Mouse (Mus musculus) neural tube, embryonic 11.5 days (tissue): Measurements from ENCODE around the gene Ncor2. TPM values are rescaled to one million over a fixed set of nuclear protein-coding genes. Genes with fewer than 3 reads are reported as not detected.

Experiments
- ATAC-seq: fragments of 200-750 bp; cut with Nextera tagmentation; 2 replicates; pipeline ENCODE4 v1.8.0; 2017; ENCODE audit warnings: moderate number of reproducible peaks, mild to moderate bottlenecking, moderate TSS enrichment, moderate library complexity; ENCODE audit not compliant: insufficient read depth, low FRiP score, low TSS enrichment
- DNase-seq: peaks from one replicate; pipeline ENCODE4 v3.0.0-alpha.2; 2015; ENCODE audit warnings: low spot score
- H3K27ac ChIP-seq: fragments of 300-500 bp; sonication (generic); 2 replicates; pipeline ENCODE4 v1.5.1; 2014; ENCODE audit warnings: low read depth, mild to moderate bottlenecking, low read length
- H3K27me3 ChIP-seq: fragments of 300-500 bp; sonication (generic); 2 replicates; pipeline ENCODE4 v1.6.1; 2014; ENCODE audit warnings: mild to moderate bottlenecking, low read length, mixed read lengths; ENCODE audit not compliant: control insufficient read depth, insufficient read depth
- H3K36me3 ChIP-seq: fragments of 300-500 bp; sonication (generic); 2 replicates; pipeline ENCODE4 v1.6.1; 2014; ENCODE audit warnings: mild to moderate bottlenecking, low read length, moderate library complexity, mixed read lengths; ENCODE audit not compliant: control insufficient read depth, insufficient read depth
- H3K4me1 ChIP-seq: fragments of 300-500 bp; sonication (generic); 2 replicates; pipeline ENCODE4 v1.6.1; 2014; ENCODE audit warnings: low read length, mixed read lengths; ENCODE audit not compliant: control insufficient read depth, insufficient read depth
- H3K4me2 ChIP-seq: fragments of 300-500 bp; sonication (generic); 2 replicates; pipeline ENCODE4 v1.6.1; 2014; ENCODE audit warnings: low read depth, mild to moderate bottlenecking, moderate library complexity
- H3K4me3 ChIP-seq: fragments of 300-500 bp; sonication (generic); 2 replicates; pipeline ENCODE4 v1.5.1; 2014; ENCODE audit warnings: low read depth, low read length
- H3K9ac ChIP-seq: fragments of 300-500 bp; sonication (generic); 2 replicates; pipeline ENCODE4 v1.6.1; 2014; ENCODE audit warnings: mild to moderate bottlenecking, low read length
- H3K9me3 ChIP-seq: fragments of 300-500 bp; sonication (generic); 2 replicates; pipeline ENCODE4 v1.6.1; 2016; ENCODE audit warnings: low read length; ENCODE audit not compliant: control insufficient read depth
- WGBS: fragments of 180-500 bp; shearing (Covaris S2); extraction: QIAGEN DNeasy Blood & Tissue Kit; methylation state at CpG from one replicate; pipeline ENCODE4 v1.1.7; 2014; 5-methylcytosine and 5-hydroxymethylcytosine counted together
- polyA plus RNA-seq: library from polyadenylated mRNA; unstranded; fragments of >200 nt; fragmentation: Nextera tagmentation; extraction: Ambion mirVana; gene quantifications from 2 replicates; pipeline ENCODE4 v1.2.1, GENCODE M21; 2014

Ncor2 gene
- polyA plus RNA-seq, 1 experiment from 2014 or later: 24.3 TPM

DNA sequence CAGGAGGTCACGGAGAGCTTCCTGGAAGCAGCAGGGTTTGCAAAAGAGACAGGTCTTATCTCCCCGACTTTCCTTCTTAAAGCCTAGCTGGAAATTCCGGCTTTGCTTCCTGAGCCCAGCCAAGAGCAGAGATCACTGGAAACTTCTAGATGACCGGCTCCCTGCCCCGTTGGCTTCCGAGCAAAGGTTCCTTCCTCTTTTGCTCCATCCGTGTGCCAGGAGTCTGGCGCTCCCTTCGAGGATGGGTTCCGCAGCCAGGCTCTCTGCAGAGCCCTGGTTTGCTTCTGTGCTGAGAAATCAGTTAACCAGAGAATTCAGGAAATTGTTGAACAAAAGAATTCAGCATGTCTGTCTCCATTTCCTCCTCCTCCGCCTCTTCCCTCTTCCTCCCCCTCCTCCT, 186.1 kb downstream of the Ncor2 start:
- Histone ChIP-seq H3K4me3 (no peak overlapping the region), H3K27me3 (no peaks in the 10 kb centered on the region), H3K9me3 (no peaks in the 10 kb centered on the region), H3K36me3 (no peaks in the 10 kb centered on the region), H3K9ac (no peak overlapping the region), H3K4me2 (no peak overlapping the region), H3K4me1 (no peaks in the 10 kb centered on the region), H3K27ac (no peak overlapping the region)
- WGBS: 78% methylated on average over 11 of the region's 11 CpGs
- ATAC-seq (no peak), DNase-seq (no peak)

DNA sequence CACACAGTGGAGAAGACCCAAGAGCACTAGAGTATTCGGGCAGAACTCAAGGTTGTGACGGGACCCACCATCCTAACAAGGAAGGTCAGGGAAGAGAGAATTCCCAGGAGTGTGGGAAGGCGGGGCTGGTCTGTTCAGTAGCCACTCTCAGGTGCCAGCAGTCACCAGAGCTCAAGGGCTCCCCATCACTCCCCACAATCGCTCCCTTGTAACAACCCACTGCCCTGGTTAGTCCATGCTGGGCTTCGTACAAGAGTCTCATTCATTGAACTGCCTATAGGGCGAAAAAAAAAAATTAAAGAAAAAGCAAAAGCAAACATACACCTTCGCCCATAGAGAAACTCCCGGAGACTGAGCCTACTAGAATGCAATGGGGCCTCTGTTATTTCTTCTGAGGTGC, 186.7 kb downstream of the Ncor2 start:
- Histone ChIP-seq H3K27me3 (no peaks in the 10 kb centered on the region), H3K36me3 (no peaks in the 10 kb centered on the region), H3K4me3 (no peak overlapping the region), H3K4me2 (no peak overlapping the region), H3K4me1 (no peaks in the 10 kb centered on the region), H3K9ac (no peak overlapping the region), H3K27ac (no peak overlapping the region), H3K9me3 (no peaks in the 10 kb centered on the region)
- ATAC-seq (no peak), DNase-seq (no peak)
- WGBS: 81% methylated on average over 8 of the region's 8 CpGs

DNA sequence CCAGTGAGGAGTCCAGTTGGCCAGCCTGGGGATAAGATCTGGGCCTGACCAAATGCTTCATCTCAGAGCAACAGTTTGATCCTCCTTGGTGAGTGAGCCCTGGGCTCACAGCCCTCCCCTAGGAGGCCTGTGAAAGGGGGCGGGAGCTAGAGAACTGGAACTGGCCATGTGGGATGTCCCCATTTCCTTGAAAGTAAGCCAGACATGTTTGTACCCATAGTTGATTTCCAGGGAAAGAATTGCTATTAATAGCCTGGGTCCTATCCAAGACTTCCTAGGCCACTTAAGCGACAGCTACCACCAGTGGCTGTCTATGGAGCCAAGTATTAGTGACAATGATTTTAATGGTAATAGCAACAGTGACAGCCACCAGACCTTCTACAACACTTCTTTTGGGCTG, 189.3 kb downstream of the Ncor2 start:
- H3K4me2 ChIP-seq: no peak overlapping the region
- H3K4me3 ChIP-seq: no peak overlapping the region
- H3K9ac ChIP-seq: no peak overlapping the region
- H3K27ac ChIP-seq: no peak overlapping the region
- ATAC-seq (no peak), DNase-seq (no peak)
- 94% methylated on average over 2 of the region's 2 CpGs for WGBS
- no peaks in the 10 kb centered on the region for H3K4me1 ChIP-seq
- H3K9me3 ChIP-seq: no peaks in the 10 kb centered on the region
- H3K36me3 ChIP-seq: no peaks in the 10 kb centered on the region
- H3K27me3 ChIP-seq: no peaks in the 10 kb centered on the region

DNA sequence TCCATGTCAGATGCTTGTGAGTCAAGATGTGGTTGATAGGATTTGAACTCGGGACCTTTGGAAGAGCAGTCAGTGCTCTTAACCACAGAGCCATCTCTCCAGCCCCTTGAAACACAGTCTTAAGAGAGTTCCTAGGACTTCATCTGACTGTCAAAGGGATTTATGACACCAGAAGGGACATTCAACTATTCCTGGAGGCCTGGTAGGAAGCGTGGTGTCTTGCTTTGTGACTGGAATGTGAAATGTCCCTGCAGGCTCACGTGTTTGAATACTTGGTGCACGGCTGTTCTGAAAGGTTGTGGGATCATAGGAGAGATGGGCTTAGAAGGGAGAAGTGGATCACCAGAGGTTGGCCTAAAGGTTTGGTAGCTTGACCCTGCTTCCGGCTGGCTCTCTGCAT, 192.4 kb downstream of the Ncor2 start:
- Histone ChIP-seq H3K4me2 (no peak overlapping the region), H3K9me3 (no peaks in the 10 kb centered on the region), H3K27ac (no peak overlapping the region), H3K36me3 (no peaks in the 10 kb centered on the region), H3K27me3 (no peaks in the 10 kb centered on the region), H3K4me3 (no peak overlapping the region), H3K9ac (no peak overlapping the region), H3K4me1 (no peaks in the 10 kb centered on the region)
- DNase-seq (no peak), ATAC-seq (no peak)
- 77% methylated on average over 5 of the region's 5 CpGs for WGBS

DNA sequence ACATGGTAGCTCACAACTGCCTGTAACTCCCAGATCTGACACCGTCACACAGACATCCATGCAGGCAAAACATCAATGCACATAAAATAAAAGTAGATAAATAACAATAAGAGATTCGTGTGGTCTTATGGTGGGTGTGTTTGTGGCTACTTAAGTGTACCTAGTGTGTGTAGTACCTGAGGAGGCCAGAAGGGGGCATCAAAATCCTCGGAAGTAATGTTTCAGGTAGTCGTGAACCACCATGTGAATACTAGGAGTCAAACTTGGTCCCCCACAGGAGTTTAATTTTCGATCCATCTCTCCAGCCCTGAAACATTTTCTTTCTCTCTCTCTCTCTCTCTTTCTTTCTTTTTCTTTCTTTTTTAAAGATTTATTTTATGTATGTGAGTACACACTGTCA, 192.8 kb downstream of the Ncor2 start:
- DNase-seq (no peak), ATAC-seq (no peak)
- no peak overlapping the region for H3K4me3 ChIP-seq
- no peak overlapping the region for H3K9ac ChIP-seq
- WGBS: 84% methylated on average over 5 of the region's 5 CpGs
- H3K9me3 ChIP-seq: no peaks in the 10 kb centered on the region
- no peaks in the 10 kb centered on the region for H3K36me3 ChIP-seq
- no peak overlapping the region for H3K27ac ChIP-seq
- no peak overlapping the region for H3K4me2 ChIP-seq
- H3K27me3 ChIP-seq: no peaks in the 10 kb centered on the region
- H3K4me1 ChIP-seq: no peaks in the 10 kb centered on the region

DNA sequence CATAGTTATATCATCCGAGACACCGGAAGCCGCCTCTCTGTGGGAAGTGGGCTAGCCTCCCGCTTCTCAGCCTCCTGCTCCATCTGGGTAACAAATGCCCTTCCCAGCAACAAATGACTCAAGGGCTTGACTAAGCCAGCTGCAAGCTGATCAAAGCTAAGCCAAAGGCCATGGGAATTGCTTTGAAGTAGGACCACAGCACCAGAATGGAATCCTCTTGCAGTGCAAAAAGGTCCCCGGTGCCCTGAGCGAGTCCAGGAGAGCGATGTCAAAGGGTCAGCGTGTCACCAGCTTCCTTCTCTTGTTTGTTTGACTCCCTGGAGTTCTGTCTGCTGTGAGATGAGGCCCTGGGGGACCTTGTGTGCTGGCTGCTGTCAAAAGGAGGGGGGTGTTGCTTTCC, 209.2 kb downstream of the Ncor2 start:
- ATAC-seq: no peak
- DNase-seq: no peak
- H3K9ac ChIP-seq: no peak overlapping the region
- H3K4me2 ChIP-seq: no peak overlapping the region
- H3K4me1 ChIP-seq: 0 out of 2 replicates have a peak, but pooled peaks cover 2% of the 10 kb centered on the region
- H3K36me3 ChIP-seq: no peaks in the 10 kb centered on the region
- H3K27me3 ChIP-seq: no peaks in the 10 kb centered on the region
- no peak overlapping the region for H3K27ac ChIP-seq
- WGBS: 20% methylated on average over 8 of the region's 8 CpGs
- no peak overlapping the region for H3K4me3 ChIP-seq
- no peaks in the 10 kb centered on the region for H3K9me3 ChIP-seq

Other genes starting within 250 kb of the Ncor2 start
- 7.7 and 8.6 TPM in 2 replicates for gene Rflna, start 176.0 kb downstream of the Ncor2 start, polyA plus RNA-seq
- gene Scarb1, start 161.9 kb upstream of the Ncor2 start, polyA plus RNA-seq: 22.2 and 28.3 TPM in 2 replicates
- 0.46 TPM in 1 of 2 replicates, not detected in the other for gene Gm10382, start 210.1 kb upstream of the Ncor2 start, polyA plus RNA-seq
- 1,090 and 1,143 TPM in 2 replicates for gene Ubc, start 211.0 kb upstream of the Ncor2 start, polyA plus RNA-seq